Mouse (Mus musculus): ENCODE data around the gene Katnal1. TPM values are rescaled to one million over a fixed set of nuclear protein-coding genes. Genes with fewer than 3 reads are reported as not detected.
A peak's percentile ranks its signal among the peaks of the same experiment; 100 is the strongest.

Katnal1 gene
- polyA plus RNA-seq, 1 experiment from 2014 or later, result 38.5 TPM

GRCm38 (mm10) chr5:148825732-148826131 is 103.4 kb downstream of the Katnal1 start:
- Histone ChIP-seq H3K27ac (no peak overlapping the region), H3K4me3 (no peak overlapping the region), H3K36me3 (ENCODE audit: poor library complexity, severe bottlenecking) (no peaks in the 10 kb centered on the region), H3K27me3 (no peaks in the 10 kb centered on the region), H3K4me2 (no peak overlapping the region), H3K9ac (no peak overlapping the region), H3K9me3 (replicated peaks) (no peaks in the 10 kb centered on the region), H3K4me1 (peaks cover under 1% of the 10 kb centered on the region; the same call in 1 of the 2 replicates)
- 87% methylated on average over 7 of the region's 7 CpGs for WGBS
- ATAC-seq, result no peak

GRCm38 (mm10) chr5:148822772-148823171 is 106.3 kb downstream of the Katnal1 start:
- Histone ChIP-seq H3K9ac (no peak overlapping the region), H3K4me1 (peaks cover 16% of the 10 kb centered on the region), H3K4me3 (no peak overlapping the region), H3K27ac (no peak overlapping the region), H3K4me2 (no peak overlapping the region), H3K36me3 (ENCODE audit: poor library complexity, severe bottlenecking) (no peaks in the 10 kb centered on the region), H3K27me3 (no peaks in the 10 kb centered on the region), H3K9me3 (replicated peaks) (no peaks in the 10 kb centered on the region)
- peak; percentile 21; the same call in 1 of the 2 replicates for ATAC-seq
- 85% methylated on average over 13 of the region's 13 CpGs for WGBS

Other genes starting within 250 kb of the Katnal1 start
- gene Gm42791, start 65.8 kb upstream of the Katnal1 start, polyA plus RNA-seq (2015; fragmentation: Nextera tagmentation; extraction: Ambion mirVana), result 3.5 and 10.1 TPM in 2 replicates

All from forebrain, embryonic 13.5 days (tissue).